Mouse (Mus musculus): ENCODE results near the gene Gm49322. TPM values are rescaled to one million over a fixed set of nuclear protein-coding genes. Genes with fewer than 3 reads are reported as not detected.

Gene Gm49322
- polyA plus RNA-seq, 1 experiment from 2014 or later, result 1.1 TPM

DNA sequence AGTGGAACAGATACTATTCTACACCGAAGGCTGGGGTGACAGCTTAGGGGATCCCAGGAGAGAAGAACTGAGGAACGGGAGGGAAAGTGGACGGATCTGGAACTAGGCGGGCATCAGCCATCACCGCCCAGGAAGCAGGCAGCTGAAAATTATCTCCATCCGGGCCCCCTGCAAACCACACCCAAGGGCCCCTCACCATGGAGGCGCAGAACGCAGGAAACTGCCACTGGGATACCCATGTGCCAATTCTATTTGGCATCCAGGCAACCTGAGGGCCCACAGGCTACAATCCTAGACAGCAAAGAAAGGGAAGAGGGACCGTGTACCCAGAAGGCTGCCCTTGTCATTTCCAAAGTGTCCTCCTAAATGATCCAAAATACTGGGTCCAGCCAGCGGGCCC lies 35.4 kb upstream of the Gm49322 start:
- Histone ChIP-seq H3K4me1 (ENCODE audit: control insufficient read depth, insufficient read depth, low read length) (peaks cover 24% of the 10 kb centered on the region), H3K27ac (ENCODE audit: low read depth, low read length) (no peak overlapping the region)

DNA sequence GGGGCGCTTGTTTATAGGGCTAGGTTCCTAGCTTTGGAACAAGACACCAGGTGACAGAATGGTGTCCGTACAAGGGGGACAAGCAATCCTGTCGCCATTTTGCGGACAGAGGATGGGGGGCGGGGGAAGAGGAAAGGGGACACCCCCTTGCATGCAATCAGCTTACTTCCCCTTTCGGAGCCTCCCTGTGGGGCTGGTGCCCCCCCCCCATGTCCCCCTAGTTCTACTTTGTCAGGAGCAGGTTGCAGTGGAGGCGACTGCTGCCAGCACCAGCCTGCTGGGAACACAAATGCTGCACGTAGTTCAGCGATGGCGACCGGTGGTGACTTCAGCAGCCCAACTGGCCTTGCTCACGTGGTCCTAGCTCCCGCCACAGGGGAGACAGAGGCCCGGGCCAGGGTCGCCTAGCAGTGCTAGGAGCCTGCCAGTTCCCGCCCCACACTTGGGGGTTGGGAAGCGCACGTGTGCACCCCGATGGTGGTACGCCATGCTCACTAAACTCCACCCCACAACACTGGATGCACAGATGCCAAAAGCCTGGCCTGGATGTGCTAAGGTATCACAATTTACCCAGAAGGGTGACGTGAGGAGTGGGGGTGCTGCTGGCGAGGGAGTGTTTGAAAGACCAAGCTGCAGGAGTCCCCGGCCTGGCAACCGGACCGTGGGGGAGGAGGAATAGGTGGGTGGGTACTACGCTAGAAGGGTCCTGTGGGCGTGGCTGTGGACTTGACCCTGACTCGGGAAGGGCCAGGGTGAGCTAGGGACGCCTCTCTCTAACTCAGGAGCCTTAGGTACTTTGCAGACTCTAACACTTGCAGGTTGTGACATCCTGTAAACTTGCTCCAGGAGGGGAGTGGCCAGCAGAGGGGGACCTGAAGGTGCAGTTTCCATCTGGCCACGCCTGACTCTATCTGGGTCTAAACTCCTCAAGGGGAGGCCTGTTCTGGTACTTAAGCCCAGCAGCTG lies 34.7 kb upstream of the Gm49322 start:
- WGBS, result 18% methylated on average over 30 of the region's 30 CpGs
- peak overlapping the region; percentile 54 for H3K9ac ChIP-seq (ENCODE audit: low read length)
- H3K4me2 ChIP-seq (ENCODE audit: low read length), result peak overlapping the region; percentile 36
- peaks cover 31% of the 10 kb centered on the region for H3K4me1 ChIP-seq (ENCODE audit: control insufficient read depth, insufficient read depth, low read length)
- H3K27ac ChIP-seq (ENCODE audit: low read depth, low read length), result peak overlapping the region; percentile 44
- H3K36me3 ChIP-seq (ENCODE audit: control insufficient read depth, insufficient read depth, low read length), result peaks cover 9% of the 10 kb centered on the region; the same call in 1 of the 2 replicates
- DNase-seq (ENCODE audit: low spot score) (peak; percentile 33), ATAC-seq (no peak)
- no peaks in the 10 kb centered on the region for H3K9me3 ChIP-seq (replicated peaks; ENCODE audit: control insufficient read depth, low read length)
- H3K27me3 ChIP-seq (replicated peaks; ENCODE audit: control insufficient read depth, insufficient read depth, low read length), result no peaks in the 10 kb centered on the region
- H3K4me3 ChIP-seq (ENCODE audit: low read depth, low read length), result peak overlapping the region; percentile 8; the same call in 1 of the 2 replicates

More for the DNA sequence above, 35.4 kb upstream of the Gm49322 start:
- 89% methylated on average over 10 of the region's 10 CpGs for WGBS
- Histone ChIP-seq H3K9ac (ENCODE audit: low read length) (no peak overlapping the region; the same call in 1 of the 2 replicates), H3K4me3 (ENCODE audit: low read depth, low read length) (no peak overlapping the region), H3K9me3 (replicated peaks; ENCODE audit: control insufficient read depth, low read length) (no peaks in the 10 kb centered on the region), H3K36me3 (ENCODE audit: control insufficient read depth, insufficient read depth, low read length) (peaks cover 9% of the 10 kb centered on the region; the same call in 1 of the 2 replicates), H3K4me2 (ENCODE audit: low read length) (no peak overlapping the region), H3K27me3 (replicated peaks; ENCODE audit: control insufficient read depth, insufficient read depth, low read length) (no peaks in the 10 kb centered on the region)
- ATAC-seq, result no peak
- no peak for DNase-seq (ENCODE audit: low spot score)

DNA sequence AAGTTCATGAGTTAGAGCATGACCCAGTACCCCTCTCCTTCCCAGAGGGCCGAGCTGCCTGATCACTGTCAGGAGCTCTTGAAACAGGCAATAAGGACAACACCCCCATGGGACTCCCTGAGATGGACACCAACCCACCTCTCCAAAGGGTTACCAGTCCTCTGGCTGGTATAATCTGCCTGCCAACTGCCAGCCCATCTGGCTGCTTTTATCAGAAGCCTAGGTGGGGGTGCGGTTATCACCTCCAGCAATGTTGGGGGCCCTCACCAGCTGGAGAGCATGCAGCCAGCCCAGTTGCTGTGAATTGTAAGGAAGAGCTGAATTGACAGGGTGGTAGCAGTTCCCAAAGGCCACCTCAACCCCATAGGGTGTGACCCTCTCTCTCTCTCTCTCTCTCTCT lies 33.3 kb upstream of the Gm49322 start:
- H3K9ac ChIP-seq (ENCODE audit: low read length), result no peak overlapping the region
- no peak overlapping the region for H3K4me2 ChIP-seq (ENCODE audit: low read length)
- H3K27ac ChIP-seq (ENCODE audit: low read depth, low read length), result no peak overlapping the region
- H3K36me3 ChIP-seq (ENCODE audit: control insufficient read depth, insufficient read depth, low read length), result peaks cover 9% of the 10 kb centered on the region; the same call in 1 of the 2 replicates
- H3K4me3 ChIP-seq (ENCODE audit: low read depth, low read length), result no peak overlapping the region
- no peaks in the 10 kb centered on the region for H3K9me3 ChIP-seq (replicated peaks; ENCODE audit: control insufficient read depth, low read length)
- DNase-seq (ENCODE audit: low spot score), result no peak
- no peak for ATAC-seq
- WGBS, result 74% methylated on average over 2 of the region's 2 CpGs
- H3K27me3 ChIP-seq (replicated peaks; ENCODE audit: control insufficient read depth, insufficient read depth, low read length), result no peaks in the 10 kb centered on the region
- H3K4me1 ChIP-seq (ENCODE audit: control insufficient read depth, insufficient read depth, low read length), result peaks cover 31% of the 10 kb centered on the region

DNA sequence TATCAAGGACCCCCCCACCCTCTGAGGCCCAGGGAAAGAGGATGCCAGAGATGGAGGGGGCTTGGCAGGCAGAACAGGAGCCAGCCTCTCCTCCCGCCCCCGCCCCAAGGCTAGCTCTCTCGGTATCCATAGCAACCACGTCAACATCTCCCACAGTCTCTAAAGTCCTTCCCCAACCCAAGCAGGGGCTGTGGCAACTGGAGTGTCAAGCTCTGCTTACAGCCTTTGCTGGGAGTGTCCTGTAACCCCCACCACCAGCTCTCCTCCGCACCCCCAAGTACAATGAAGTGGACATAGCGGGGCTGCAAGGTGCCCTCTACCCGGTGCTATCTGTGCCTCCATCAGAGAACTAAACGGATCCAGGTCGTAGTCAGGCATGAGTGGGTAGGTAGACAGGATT lies 31.9 kb upstream of the Gm49322 start:
- DNase-seq (ENCODE audit: low spot score) (no peak), ATAC-seq (no peak)
- Histone ChIP-seq H3K9me3 (replicated peaks; ENCODE audit: control insufficient read depth, low read length) (no peaks in the 10 kb centered on the region), H3K4me2 (ENCODE audit: low read length) (no peak overlapping the region), H3K36me3 (ENCODE audit: control insufficient read depth, insufficient read depth, low read length) (no peaks in the 10 kb centered on the region), H3K4me1 (ENCODE audit: control insufficient read depth, insufficient read depth, low read length) (peaks cover 33% of the 10 kb centered on the region), H3K27me3 (replicated peaks; ENCODE audit: control insufficient read depth, insufficient read depth, low read length) (no peaks in the 10 kb centered on the region), H3K4me3 (ENCODE audit: low read depth, low read length) (no peak overlapping the region), H3K9ac (ENCODE audit: low read length) (no peak overlapping the region), H3K27ac (ENCODE audit: low read depth, low read length) (no peak overlapping the region)
- WGBS, result 61% methylated on average over 9 of the region's 9 CpGs

DNA sequence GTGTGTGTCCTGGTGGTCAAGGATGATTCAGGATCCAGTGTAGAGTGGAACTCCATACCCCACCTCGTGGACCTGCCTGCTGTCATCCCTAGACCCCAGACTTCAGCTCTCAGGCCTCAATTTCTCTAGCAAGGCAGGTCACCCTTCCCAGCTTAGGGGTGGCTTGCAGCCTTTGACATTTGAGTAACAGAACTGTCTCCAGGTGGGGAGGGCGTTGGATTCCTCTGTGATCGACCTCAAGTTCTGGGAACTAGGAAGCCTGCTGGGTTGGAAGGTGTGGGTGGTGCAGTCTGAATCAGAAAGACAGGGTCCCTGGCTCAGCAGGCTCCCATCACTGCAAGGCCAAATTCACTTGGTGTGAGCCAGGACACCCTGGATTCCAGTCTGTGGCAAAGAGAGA lies 30.9 kb upstream of the Gm49322 start:
- Histone ChIP-seq H3K27me3 (replicated peaks; ENCODE audit: control insufficient read depth, insufficient read depth, low read length) (no peaks in the 10 kb centered on the region), H3K4me2 (ENCODE audit: low read length) (peak overlapping the region; percentile 95; the same call in 1 of the 2 replicates), H3K27ac (ENCODE audit: low read depth, low read length) (no peak overlapping the region), H3K9ac (ENCODE audit: low read length) (no peak overlapping the region), H3K36me3 (ENCODE audit: control insufficient read depth, insufficient read depth, low read length) (no peaks in the 10 kb centered on the region), H3K4me3 (ENCODE audit: low read depth, low read length) (no peak overlapping the region), H3K4me1 (ENCODE audit: control insufficient read depth, insufficient read depth, low read length) (peaks cover 33% of the 10 kb centered on the region), H3K9me3 (replicated peaks; ENCODE audit: control insufficient read depth, low read length) (no peaks in the 10 kb centered on the region)
- 83% methylated on average over 3 of the region's 3 CpGs for WGBS
- ATAC-seq (no peak), DNase-seq (ENCODE audit: low spot score) (no peak)

DNA sequence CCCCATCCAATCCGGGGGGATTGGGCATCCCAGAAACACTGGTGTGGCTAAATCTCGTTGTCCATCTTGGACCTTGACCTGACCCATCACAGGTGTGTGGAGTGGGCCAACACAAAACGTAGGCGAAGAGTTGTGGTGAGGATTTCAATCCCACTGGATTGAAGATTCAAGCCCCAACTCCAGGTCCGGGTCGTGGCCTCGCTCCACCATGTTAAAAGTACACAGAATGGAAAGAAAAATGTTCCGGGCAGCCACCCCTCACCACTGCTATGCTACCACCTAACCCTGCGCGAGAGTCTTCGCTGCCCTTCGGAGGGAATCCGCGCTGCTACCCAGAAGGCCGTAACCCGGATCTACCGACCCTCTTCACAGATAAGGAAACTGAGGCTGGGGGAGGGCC lies 29.9 kb upstream of the Gm49322 start:
- H3K4me3 ChIP-seq (ENCODE audit: low read depth, low read length), result peak overlapping the region; percentile 75
- H3K9me3 ChIP-seq (replicated peaks; ENCODE audit: control insufficient read depth, low read length), result no peaks in the 10 kb centered on the region
- peak overlapping the region; percentile 79 for H3K9ac ChIP-seq (ENCODE audit: low read length)
- H3K4me2 ChIP-seq (ENCODE audit: low read length), result peak overlapping the region; percentile 95
- no peak for ATAC-seq
- no peaks in the 10 kb centered on the region for H3K36me3 ChIP-seq (ENCODE audit: control insufficient read depth, insufficient read depth, low read length)
- DNase-seq (ENCODE audit: low spot score), result no peak
- H3K27me3 ChIP-seq (replicated peaks; ENCODE audit: control insufficient read depth, insufficient read depth, low read length), result no peaks in the 10 kb centered on the region
- 14% methylated on average over 17 of the region's 17 CpGs for WGBS
- H3K27ac ChIP-seq (ENCODE audit: low read depth, low read length), result no peak overlapping the region
- peaks cover 30% of the 10 kb centered on the region for H3K4me1 ChIP-seq (ENCODE audit: control insufficient read depth, insufficient read depth, low read length)

GRCm38 (mm10) chr10:80576351-80577194 lies 29.2 kb upstream of the Gm49322 start:
- ATAC-seq, result peak; percentile 1; the same call in 1 of the 2 replicates
- Histone ChIP-seq H3K9ac (ENCODE audit: low read length) (peak overlapping the region; percentile 79), H3K27me3 (replicated peaks; ENCODE audit: control insufficient read depth, insufficient read depth, low read length) (no peaks in the 10 kb centered on the region), H3K4me3 (ENCODE audit: low read depth, low read length) (peak overlapping the region; percentile 75), H3K27ac (ENCODE audit: low read depth, low read length) (peak overlapping the region; percentile 82), H3K9me3 (replicated peaks; ENCODE audit: control insufficient read depth, low read length) (no peaks in the 10 kb centered on the region), H3K36me3 (ENCODE audit: control insufficient read depth, insufficient read depth, low read length) (no peaks in the 10 kb centered on the region), H3K4me2 (ENCODE audit: low read length) (peak overlapping the region; percentile 95), H3K4me1 (ENCODE audit: control insufficient read depth, insufficient read depth, low read length) (peaks cover 24% of the 10 kb centered on the region)
- peak; percentile 43 for DNase-seq (ENCODE audit: low spot score)
- under 1% methylated on average over 66 of the region's 96 CpGs for WGBS

DNA sequence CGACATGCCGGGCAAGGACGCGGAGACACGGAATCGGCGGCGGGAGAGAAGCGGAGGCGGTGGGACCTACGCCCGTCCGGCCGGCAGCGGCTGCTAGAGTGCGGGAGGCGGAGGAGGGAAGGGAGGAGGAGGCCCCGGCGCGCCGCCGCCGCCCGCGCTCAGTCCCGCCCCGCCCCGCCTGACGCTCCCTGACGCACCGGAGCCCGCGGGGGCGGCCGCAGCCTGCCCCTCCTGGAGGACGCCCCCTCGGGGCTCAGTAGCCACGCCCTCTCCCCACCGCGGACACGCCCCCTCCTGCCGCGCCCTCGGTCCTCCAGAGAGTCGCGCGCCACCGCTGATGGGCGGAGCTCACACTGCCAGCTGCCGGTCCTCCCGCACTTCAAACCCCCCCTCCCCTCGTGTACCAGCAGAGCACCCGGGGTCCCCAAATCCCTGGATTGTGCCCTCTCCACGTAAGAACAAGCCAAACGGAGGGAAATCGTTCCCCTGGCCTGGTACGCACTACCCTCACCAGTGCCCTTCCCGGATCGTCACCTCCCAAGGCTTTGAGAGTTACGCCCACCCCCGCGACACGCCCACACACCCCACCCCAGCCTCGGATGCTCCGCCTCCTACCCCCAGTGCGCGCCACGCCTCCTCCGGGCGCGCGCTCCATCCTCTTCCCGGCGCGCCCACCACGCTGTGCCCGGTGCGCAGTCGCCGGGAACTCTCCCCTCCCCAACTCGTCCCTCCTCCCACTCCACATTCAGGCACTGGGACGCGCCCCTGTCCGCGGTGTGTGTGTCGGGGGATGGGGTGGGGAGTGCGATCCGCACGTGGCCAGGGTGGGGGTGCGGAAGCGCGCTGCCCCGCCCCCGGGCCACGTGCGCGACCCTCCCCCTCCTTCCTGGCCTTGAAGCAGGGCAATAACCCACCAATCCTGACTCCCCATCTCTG lies 28.4 kb upstream of the Gm49322 start, which contains the start of gene Klf16:
Gene Klf16, minus strand, starts transcription at position 127 of the 936 bp plus-strand sequence.
- under 1% methylated on average over 59 of the region's 97 CpGs for WGBS
- Histone ChIP-seq H3K27ac (ENCODE audit: low read depth, low read length) (peak within 1 kb of the TSS; percentile 82), H3K27me3 (replicated peaks; ENCODE audit: control insufficient read depth, insufficient read depth, low read length) (no peaks in the 10 kb centered on the region), H3K4me3 (ENCODE audit: low read depth, low read length) (peak within 1 kb of the TSS; percentile 75), H3K4me1 (ENCODE audit: control insufficient read depth, insufficient read depth, low read length) (peaks cover 24% of the 10 kb centered on the region), H3K9ac (ENCODE audit: low read length) (peak within 1 kb of the TSS; percentile 79), H3K4me2 (ENCODE audit: low read length) (peak within 1 kb of the TSS; percentile 95), H3K36me3 (ENCODE audit: control insufficient read depth, insufficient read depth, low read length) (no peaks in the 10 kb centered on the region), H3K9me3 (replicated peaks; ENCODE audit: control insufficient read depth, low read length) (no peaks in the 10 kb centered on the region)
- DNase-seq (ENCODE audit: low spot score) (peak; percentile 96), ATAC-seq (peak; percentile 83)

Measured in forebrain, embryonic 14.5 days (tissue).